29 mouse cellular contexts compared by ENCODE assay signal in the genomic region with DNA sequence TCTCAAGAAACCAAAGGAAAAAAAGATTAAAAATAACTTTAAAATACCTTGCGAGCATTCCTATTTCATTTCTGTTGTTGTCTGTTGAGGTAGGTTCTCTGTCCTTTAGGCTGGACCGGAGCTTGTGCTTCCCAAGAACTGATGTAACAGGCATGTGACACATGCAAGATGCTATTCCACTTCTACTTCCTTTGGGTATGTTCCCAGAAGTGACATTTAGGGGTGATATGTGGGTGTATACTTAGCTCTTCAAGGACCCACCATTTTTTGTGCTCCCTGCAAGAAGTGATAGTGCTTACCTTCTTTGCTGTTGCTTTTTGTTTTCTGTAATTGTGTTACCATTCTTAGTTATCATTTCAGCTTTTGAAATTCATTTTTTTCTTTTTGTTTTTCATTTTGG.
"Had no signal": no experiment of that assay in that cellular context is flagged by ENCODE, and none has a peak within 500 bp of the region (broad histone marks: within the 10 kb centered on the region; RNA-seq: fewer than 3 reads in every experiment).

No protein-coding gene starts in this region.

- H3K4me2 ChIP-seq: embryonic facial prominence, embryonic 12.5 days; embryonic facial prominence, embryonic 13.5 days; embryonic facial prominence, embryonic 15.5 days; forebrain, embryonic 12.5 days; forebrain, embryonic 15.5 days; heart, embryonic 11.5 days had no signal

- H3K4me1 ChIP-seq: embryonic facial prominence, embryonic 12.5 days; embryonic facial prominence, embryonic 13.5 days; embryonic facial prominence, embryonic 15.5 days; forebrain, embryonic 10.5 days; forebrain, embryonic 12.5 days; forebrain, embryonic 15.5 days; heart, embryonic 10.5 days had no signal

- H3K36me3 ChIP-seq: embryonic facial prominence, embryonic 10.5 days; embryonic facial prominence, embryonic 12.5 days; embryonic facial prominence, embryonic 13.5 days; embryonic facial prominence, embryonic 15.5 days; forebrain, embryonic 10.5 days; forebrain, embryonic 12.5 days; forebrain, embryonic 15.5 days; heart, embryonic 10.5 days had no signal

- DNase-seq: cerebellum, adult 8-10 months; cerebellum, adult 9-10 months; cerebellum, adult 9-11 months; cerebellum, postnatal 10 days; cerebellum, postnatal 14 days; cerebellum, postnatal 25 days; cerebellum, postnatal 36 days; embryo, embryonic 11 days; forebrain, postnatal 0 days; gastrocnemius, adult 2 months; gastrocnemius, postnatal 10 days; gastrocnemius, postnatal 14 days; gastrocnemius, postnatal 25 days; gastrocnemius, postnatal 36 days; heart, adult 11 months; heart, adult 18-20 months; heart, adult 2 months had no signal

- H3K4me3 ChIP-seq: embryonic facial prominence, embryonic 10.5 days; embryonic facial prominence, embryonic 12.5 days; embryonic facial prominence, embryonic 13.5 days; embryonic facial prominence, embryonic 15.5 days; erythroblast, embryonic 14.5 days; forebrain, embryonic 10.5 days; forebrain, embryonic 12.5 days; forebrain, embryonic 15.5 days; gastrocnemius, adult 2 months; heart, adult 2 months; heart, embryonic 10.5 days had no signal

- H3K27ac ChIP-seq: embryonic facial prominence, embryonic 10.5 days; embryonic facial prominence, embryonic 12.5 days; embryonic facial prominence, embryonic 13.5 days; embryonic facial prominence, embryonic 15.5 days; forebrain, embryonic 10.5 days; forebrain, embryonic 12.5 days; forebrain, embryonic 15.5 days; gastrocnemius, adult 2 months; heart, adult 2 months; heart, embryonic 10.5 days had no signal

- H3K27me3 ChIP-seq: embryonic facial prominence, embryonic 12.5 days; embryonic facial prominence, embryonic 13.5 days; embryonic facial prominence, embryonic 15.5 days; forebrain, embryonic 12.5 days; forebrain, embryonic 15.5 days had no signal

- ATAC-seq: forebrain, embryonic 14.5 days; forebrain, embryonic 15.5 days; forebrain, embryonic 16.5 days; forebrain, postnatal 0 days had no signal

- H3K9ac ChIP-seq: embryonic facial prominence, embryonic 12.5 days; embryonic facial prominence, embryonic 13.5 days; embryonic facial prominence, embryonic 15.5 days; forebrain, embryonic 12.5 days; forebrain, embryonic 15.5 days; forebrain, postnatal 0 days had no signal

- H3K9me3 ChIP-seq: embryonic facial prominence, embryonic 10.5 days; embryonic facial prominence, embryonic 12.5 days; embryonic facial prominence, embryonic 13.5 days; embryonic facial prominence, embryonic 15.5 days; forebrain, embryonic 10.5 days; forebrain, embryonic 12.5 days; forebrain, embryonic 15.5 days; heart, embryonic 10.5 days had no signal
